Comparison of ENCODE assay signal across 8 mouse cellular contexts in the genomic region with DNA sequence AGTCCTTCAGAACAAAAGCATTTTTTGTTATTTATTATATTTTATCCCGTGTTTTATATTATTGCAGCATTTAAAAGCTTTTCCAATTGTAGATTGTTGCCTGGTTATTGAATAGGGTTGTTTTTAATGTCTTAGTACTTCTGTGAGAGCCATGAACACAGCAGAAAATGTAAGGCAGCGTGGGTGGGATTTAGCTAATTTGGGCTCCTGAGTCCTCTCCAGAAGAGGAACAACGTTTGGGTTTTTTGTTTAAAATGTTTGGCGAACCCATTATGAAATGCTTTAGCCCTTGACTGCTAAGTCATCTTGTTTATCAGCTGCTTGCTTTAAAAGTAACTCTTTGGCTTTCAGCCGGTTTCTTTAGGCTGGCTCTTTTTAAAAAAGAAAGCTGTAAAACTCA. TPM values are rescaled to one million over a fixed set of nuclear protein-coding genes. Genes with fewer than 3 reads are reported as not detected.
A peak's percentile ranks its signal among the peaks of the same experiment; 100 is the strongest.
DNase-seq lines count a peak whose midpoint lies in the region; ATAC-seq and TF ChIP-seq lines count a peak whose summit lies in the region.

No protein-coding gene starts in this region.

- no peaks in the 10 kb centered on the region for H3K9me3 ChIP-seq in heart, embryonic 11.5 days (replicated peaks; ENCODE audit: control insufficient read depth, low read length)
- no peaks in the 10 kb centered on the region for H3K9me3 ChIP-seq in forebrain, embryonic 11.5 days (ENCODE audit: control insufficient read depth, low read length)
- no peaks in the 10 kb centered on the region for H3K9me3 ChIP-seq in liver, embryonic 12.5 days (replicated peaks)

- ATAC-seq in heart, embryonic 11.5 days (replicated peaks; ENCODE audit: insufficient number of reproducible peaks, low FRiP score, low TSS enrichment), result no peak
- no peak for ATAC-seq in forebrain, embryonic 11.5 days (replicated peaks; ENCODE audit: low FRiP score)
- no peak for ATAC-seq in liver, embryonic 12.5 days

- H3K4me2 ChIP-seq in heart, embryonic 11.5 days, result peak overlapping the region; percentile 72
- peak overlapping the region; percentile 56 for H3K4me2 ChIP-seq in forebrain, embryonic 11.5 days (ENCODE audit: low read depth, low read length, severe bottlenecking)
- H3K4me2 ChIP-seq in liver, embryonic 12.5 days, result peak overlapping the region; percentile 69

- H3K4me1 ChIP-seq in heart, embryonic 11.5 days (ENCODE audit: control insufficient read depth, insufficient read depth, low read length), result no peaks in the 10 kb centered on the region
- H3K4me1 ChIP-seq in forebrain, embryonic 11.5 days (replicated peaks; ENCODE audit: control insufficient read depth, insufficient read depth, low read length), result no peaks in the 10 kb centered on the region
- peaks cover 25% of the 10 kb centered on the region for H3K4me1 ChIP-seq in liver, embryonic 12.5 days
- 0 out of 2 replicates have a peak, but pooled peaks cover 7% of the 10 kb centered on the region for H3K4me1 ChIP-seq in kidney, adult 2 months (ENCODE audit: control insufficient read depth, insufficient read depth, low read length)

- TF ChIP-seq CTCF in kidney, adult 2 months (conservative IDR thresholded peaks at IDR 0.05; ENCODE audit: insufficient read depth, insufficient read length, low read depth, low read length), result no peak

- DNase-seq in heart, postnatal 36 days, result no peak
- peak; percentile 3 for DNase-seq in 3T3-L1 (ENCODE audit: low read depth, low spot score)
- DNase-seq in forebrain, embryonic 11.5 days (ENCODE audit: low spot score), result no peak
- DNase-seq in embryo, embryonic 11 days, result no peak
- no peak for DNase-seq in embryo, embryonic 10 days (ENCODE audit: low spot score)
- no peak for DNase-seq in kidney, adult 2 months

- peaks cover 6% of the 10 kb centered on the region; the same call in 1 of the 2 replicates for H3K27me3 ChIP-seq in heart, embryonic 11.5 days (ENCODE audit: control insufficient read depth, insufficient read depth, low read length)
- no peaks in the 10 kb centered on the region; the same call in 1 of the 2 replicates for H3K27me3 ChIP-seq in forebrain, embryonic 11.5 days (ENCODE audit: control insufficient read depth, insufficient read depth, low read length)
- peaks cover 30% of the 10 kb centered on the region for H3K27me3 ChIP-seq in liver, embryonic 12.5 days (replicated peaks)
- no peaks in the 10 kb centered on the region for H3K27me3 ChIP-seq in kidney, adult 2 months (replicated peaks; ENCODE audit: control insufficient read depth, insufficient read depth, low read length)

- intact Hi-C loops in heart, postnatal 36 days (cut with DNase I), result loop anchor here (5.0 kb wide), 1 partner anchor 110 kb away; the partner anchor contains the start of gene Taf1

- WGBS in heart, embryonic 11.5 days (ENCODE audit: insufficient replicate concordance), result 21% methylated on average over 5 of the region's 5 CpGs
- 15% methylated on average over 5 of the region's 5 CpGs for WGBS in forebrain, embryonic 11.5 days
- 14% methylated on average over 5 of the region's 5 CpGs for WGBS in liver, embryonic 12.5 days (ENCODE audit: insufficient replicate concordance)
- 4% methylated on average over 5 of the region's 5 CpGs for WGBS in kidney, adult 2 months

- H3K36me3 ChIP-seq in heart, embryonic 11.5 days (ENCODE audit: control insufficient read depth, insufficient read depth, low read length), result no peaks in the 10 kb centered on the region
- no peaks in the 10 kb centered on the region; the same call in 1 of the 2 replicates for H3K36me3 ChIP-seq in forebrain, embryonic 11.5 days (ENCODE audit: control insufficient read depth, insufficient read depth, low read length)
- peaks cover 34% of the 10 kb centered on the region for H3K36me3 ChIP-seq in liver, embryonic 12.5 days
- H3K36me3 ChIP-seq in kidney, adult 2 months (ENCODE audit: control insufficient read depth, insufficient read depth, low read length), result peaks cover 1% of the 10 kb centered on the region; the same call in 1 of the 2 replicates

- peak overlapping the region; percentile 60 for H3K9ac ChIP-seq in heart, embryonic 11.5 days (ENCODE audit: low read depth, low read length)
- peak overlapping the region; percentile 53; the same call in 1 of the 2 replicates for H3K9ac ChIP-seq in forebrain, embryonic 11.5 days (ENCODE audit: low read length)
- peak overlapping the region; percentile 84 for H3K9ac ChIP-seq in liver, embryonic 12.5 days

- H3K27ac ChIP-seq in heart, embryonic 11.5 days (ENCODE audit: low read depth, low read length), result no peak overlapping the region
- H3K27ac ChIP-seq in forebrain, embryonic 11.5 days (ENCODE audit: low read depth, low read length), result no peak overlapping the region
- H3K27ac ChIP-seq in liver, embryonic 12.5 days, result peak overlapping the region; percentile 45; the same call in 1 of the 2 replicates
- H3K27ac ChIP-seq in kidney, adult 2 months (ENCODE audit: insufficient read depth, low read depth, low read length), result no peak overlapping the region

- no peak for TF ChIP-seq POLR2A in kidney, adult 2 months (IDR thresholded peaks at IDR 0.05; ENCODE audit: low read depth, low read length)

- peak overlapping the region; percentile 76 for H3K4me3 ChIP-seq in heart, embryonic 11.5 days (ENCODE audit: low read depth, low read length)
- peak overlapping the region; percentile 64 for H3K4me3 ChIP-seq in forebrain, embryonic 11.5 days (ENCODE audit: low read depth, low read length)
- H3K4me3 ChIP-seq in liver, embryonic 12.5 days, result peak overlapping the region; percentile 73
- H3K4me3 ChIP-seq in kidney, adult 2 months (ENCODE audit: insufficient read depth, low read depth, low read length), result no peak overlapping the region

RNA-seq across cellular contexts. Expression of gene Ogt, which starts 2.2 kb away (rescaled TPM):
- 129 and 145 TPM in 2 replicates for polyA plus RNA-seq in heart, embryonic 11.5 days (2014; fragmentation: Nextera tagmentation; extraction: Ambion mirVana)
- 10 to 100 TPM; 57.1 to 62.2 TPM for total RNA-seq in heart, postnatal 36 days (2021)
- 215 and 230 TPM in 2 replicates for polyA plus RNA-seq in forebrain, embryonic 11.5 days (2014; fragmentation: Nextera tagmentation; extraction: Ambion mirVana)
- 67.4 and 68.9 TPM in 2 replicates for polyA plus RNA-seq in liver, embryonic 12.5 days (2016; fragmentation: Nextera tagmentation; extraction: Ambion mirVana)
- polyA plus RNA-seq in kidney, adult 2 months (2012; rRNA removed), result 64.3 and 69.4 TPM in 2 replicates
